Mouse (Mus musculus): ENCODE results near the gene Pi4k2b.
"Not testable (repeated sequence)": the region's sequence is repeated elsewhere in the genome, so short reads cannot be mapped to it uniquely, and the experiment has no call there.

The Pi4k2b gene

GRCm38 (mm10) chr5:52741391-52742111, at the start of gene Pi4k2b:
Gene Pi4k2b, plus strand, starts transcription at chr5:52741574.
- DNase-seq (ENCODE audit: low spot score): peak; percentile 82

GRCm38 (mm10) chr5:52697291-52697690, 44.1 kb upstream of the Pi4k2b start:
- DNase-seq (ENCODE audit: low spot score): no peak

GRCm38 (mm10) chr5:52697882-52698440, 43.4 kb upstream of the Pi4k2b start:
- DNase-seq (ENCODE audit: low spot score): not testable (repeated sequence)

- DNase-seq (ENCODE audit: low spot score): no peak
Measured at GRCm38 (mm10) chr5:52704562-52704961, 36.8 kb upstream of the Pi4k2b start.

- no peak for DNase-seq (ENCODE audit: low spot score)
Measured at GRCm38 (mm10) chr5:52712704-52713103, 28.7 kb upstream of the Pi4k2b start.

- no peak for DNase-seq (ENCODE audit: low spot score)
Measured at GRCm38 (mm10) chr5:52716742-52717448, 24.5 kb upstream of the Pi4k2b start.

GRCm38 (mm10) chr5:52721003-52721402, 20.4 kb upstream of the Pi4k2b start:
- no peak for DNase-seq (ENCODE audit: low spot score)

- DNase-seq (ENCODE audit: low spot score): no peak
Measured at GRCm38 (mm10) chr5:52727747-52728146, 13.6 kb upstream of the Pi4k2b start.

GRCm38 (mm10) chr5:52732811-52733210, 8.6 kb upstream of the Pi4k2b start:
- DNase-seq (ENCODE audit: low spot score): no peak

- DNase-seq (ENCODE audit: low spot score): no peak
Measured at GRCm38 (mm10) chr5:52736046-52736445, 5.3 kb upstream of the Pi4k2b start.

GRCm38 (mm10) chr5:52742112-52742813, 889 bp downstream of the Pi4k2b start:
- DNase-seq (ENCODE audit: low spot score): peak; percentile 73

GRCm38 (mm10) chr5:52743231-52743630, 1.9 kb downstream of the Pi4k2b start:
- DNase-seq (ENCODE audit: low spot score): no peak

GRCm38 (mm10) chr5:52746920-52747319, 5.5 kb downstream of the Pi4k2b start:
- DNase-seq (ENCODE audit: low spot score): no peak

- DNase-seq (ENCODE audit: low spot score): no peak
Measured at GRCm38 (mm10) chr5:52748732-52749131, 7.4 kb downstream of the Pi4k2b start.

- DNase-seq (ENCODE audit: low spot score): no peak
Measured at GRCm38 (mm10) chr5:52753146-52753545, 11.8 kb downstream of the Pi4k2b start.

- no peak for DNase-seq (ENCODE audit: low spot score)
Measured at GRCm38 (mm10) chr5:52754196-52754595, 12.8 kb downstream of the Pi4k2b start.

- no peak for DNase-seq (ENCODE audit: low spot score)
Measured at GRCm38 (mm10) chr5:52755337-52755736, 14.0 kb downstream of the Pi4k2b start.

- no peak for DNase-seq (ENCODE audit: low spot score)
Measured at GRCm38 (mm10) chr5:52755989-52756388, 14.6 kb downstream of the Pi4k2b start.

- DNase-seq (ENCODE audit: low spot score): no peak
Measured at GRCm38 (mm10) chr5:52762586-52762985, 21.2 kb downstream of the Pi4k2b start.

GRCm38 (mm10) chr5:52774267-52774666, 32.9 kb downstream of the Pi4k2b start:
- DNase-seq (ENCODE audit: low spot score): no peak

- no peak for DNase-seq (ENCODE audit: low spot score)
Measured at GRCm38 (mm10) chr5:52775237-52775636, 33.9 kb downstream of the Pi4k2b start, which contains the start of gene Zcchc4. Gene Zcchc4, plus strand, starts transcription at chr5:52775409.

Measured in retina, embryonic 14.5 days (tissue).